Mouse (Mus musculus): ENCODE measurements around the gene Cltc.

- TF ChIP-seq CTCF (IDR thresholded peaks at IDR 0.05; ENCODE audit: low read depth), result no peak
- TF ChIP-seq EP300 (optimal IDR thresholded peaks at IDR 0.05), result no peak
These were observed 112.8 kb downstream of the Cltc start for GRCm38 (mm10) chr11:86644553-86644952.

Data from stomach, postnatal 0 days (tissue).